Comparison of ENCODE assay signal across 15 mouse cellular contexts in the genomic region with DNA sequence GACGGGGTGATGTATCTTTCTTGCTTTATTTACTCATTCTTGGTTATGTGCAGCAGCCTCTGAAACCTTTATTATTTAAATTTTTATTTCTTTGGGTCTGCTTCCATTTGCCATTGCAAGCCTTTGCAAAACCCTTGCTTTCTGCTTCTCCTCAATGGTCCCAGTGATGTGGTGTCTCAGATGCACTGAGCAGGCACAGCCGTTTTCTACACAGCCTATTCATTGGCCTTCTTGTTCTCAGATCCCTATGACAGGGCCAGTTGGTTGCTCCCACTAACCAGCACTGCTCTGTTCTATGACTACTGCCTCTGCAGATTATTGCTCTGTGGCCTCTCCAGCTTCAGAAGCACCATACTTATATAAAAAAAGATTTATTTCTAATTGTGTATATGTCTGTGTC.
DNase-seq lines count a peak whose midpoint lies in the region; ATAC-seq and TF ChIP-seq lines count a peak whose summit lies in the region.
"Had no signal": no experiment of that assay in that cellular context is flagged by ENCODE, and none has a peak within 500 bp of the region (broad histone marks: within the 10 kb centered on the region; RNA-seq: fewer than 3 reads in every experiment).

No protein-coding gene starts in this region.

- H3K36me3 ChIP-seq in hindbrain, embryonic 12.5 days: no peaks in the 10 kb centered on the region
- H3K36me3 ChIP-seq in hindbrain, embryonic 10.5 days: no peaks in the 10 kb centered on the region
- H3K36me3 ChIP-seq in forebrain, embryonic 14.5 days (ENCODE audit: control insufficient read depth, insufficient read depth, low read length): no peaks in the 10 kb centered on the region
- H3K36me3 ChIP-seq in hindbrain, embryonic 16.5 days (ENCODE audit: control insufficient read depth, insufficient read depth, low read length): no peaks in the 10 kb centered on the region
- H3K36me3 ChIP-seq: embryonic facial prominence, embryonic 12.5 days; liver, embryonic 12.5 days had no signal

- no peaks in the 10 kb centered on the region for H3K27me3 ChIP-seq in hindbrain, embryonic 12.5 days
- H3K27me3 ChIP-seq in hindbrain, embryonic 10.5 days (ENCODE audit: insufficient read depth, poor library complexity, severe bottlenecking): no peaks in the 10 kb centered on the region
- H3K27me3 ChIP-seq in forebrain, embryonic 14.5 days (replicated peaks; ENCODE audit: control insufficient read depth, insufficient read depth, low read length): no peaks in the 10 kb centered on the region
- H3K27me3 ChIP-seq in hindbrain, embryonic 16.5 days (replicated peaks; ENCODE audit: control insufficient read depth, insufficient read depth, low read length): no peaks in the 10 kb centered on the region
- H3K27me3 ChIP-seq: embryonic facial prominence, embryonic 12.5 days; liver, embryonic 12.5 days; Patski had no signal

- 74% methylated on average over 2 of the region's 2 CpGs for WGBS in hindbrain, embryonic 12.5 days
- WGBS in hindbrain, embryonic 10.5 days: 81% methylated on average over 2 of the region's 2 CpGs
- 8% methylated on average over 2 of the region's 2 CpGs for WGBS in forebrain, embryonic 14.5 days
- 66% methylated on average over 2 of the region's 2 CpGs for WGBS in hindbrain, embryonic 16.5 days

- peak; percentile 53; the same call in 1 of the 2 replicates for ATAC-seq in hindbrain, embryonic 12.5 days (ENCODE audit: low FRiP score)
- peak; percentile 81 for ATAC-seq in forebrain, embryonic 14.5 days
- ATAC-seq in hindbrain, embryonic 16.5 days: 0 out of 2 replicates have a peak, but pooled peaks have one; percentile 52
- ATAC-seq: intestine, postnatal 0 days; liver, embryonic 12.5 days; liver, postnatal 0 days; midbrain, embryonic 16.5 days; Patski had no signal

- intact Hi-C loops in left cerebral cortex, postnatal 36 days (cut with DNase I): loop anchor here (2.0 to 10.0 kb wide), 4 partner anchors 277 to 542 kb away; partner anchors contain the start of gene Plppr1

- 0 out of 2 replicates have a peak overlapping the region, but pooled peaks have one; percentile 9 for H3K27ac ChIP-seq in hindbrain, embryonic 12.5 days
- H3K27ac ChIP-seq in hindbrain, embryonic 10.5 days: no peak overlapping the region
- H3K27ac ChIP-seq in forebrain, embryonic 14.5 days (ENCODE audit: low read depth, low read length): peak overlapping the region; percentile 29; the same call in 1 of the 2 replicates
- H3K27ac ChIP-seq in hindbrain, embryonic 16.5 days (ENCODE audit: low read depth, low read length): no peak overlapping the region
- H3K27ac ChIP-seq: embryonic facial prominence, embryonic 12.5 days; liver, embryonic 12.5 days had no signal

- no peak for TF ChIP-seq CTCF in brain, embryonic 14.5 days (IDR thresholded peaks at IDR 0.05; ENCODE audit: borderline replicate concordance, extremely low read depth, insufficient read depth, insufficient read length)

- DNase-seq in hindbrain, embryonic 10.5 days (ENCODE audit: low spot score): no peak
- peak; percentile 87 for DNase-seq in brain, embryonic 14.5 days (ENCODE audit: low read depth)
- DNase-seq in forebrain, embryonic 14.5 days (ENCODE audit: low spot score): peak; percentile 72
- no peak for DNase-seq in urinary bladder, postnatal 10 days (ENCODE audit: low spot score)
- no peak for DNase-seq in left cerebral cortex, postnatal 36 days (ENCODE audit: low spot score in 2 of 2)
- DNase-seq in spleen, postnatal 4 days (ENCODE audit: low spot score in 2 of 2): no peak

- H3K9ac ChIP-seq in hindbrain, embryonic 12.5 days: no peak overlapping the region
- no peak overlapping the region for H3K9ac ChIP-seq in forebrain, embryonic 14.5 days (ENCODE audit: low read length)
- H3K9ac ChIP-seq in hindbrain, embryonic 16.5 days (ENCODE audit: low read depth, low read length): no peak overlapping the region
- H3K9ac ChIP-seq: embryonic facial prominence, embryonic 12.5 days; liver, embryonic 12.5 days; liver, postnatal 0 days had no signal

- H3K9me3 ChIP-seq in hindbrain, embryonic 12.5 days (replicated peaks): no peaks in the 10 kb centered on the region
- no peaks in the 10 kb centered on the region for H3K9me3 ChIP-seq in hindbrain, embryonic 10.5 days
- no peaks in the 10 kb centered on the region for H3K9me3 ChIP-seq in forebrain, embryonic 14.5 days (replicated peaks; ENCODE audit: control insufficient read depth, low read length)
- no peaks in the 10 kb centered on the region for H3K9me3 ChIP-seq in hindbrain, embryonic 16.5 days (ENCODE audit: control insufficient read depth, low read length)
- H3K9me3 ChIP-seq: embryonic facial prominence, embryonic 12.5 days; liver, embryonic 12.5 days had no signal

- H3K4me2 ChIP-seq in hindbrain, embryonic 12.5 days (replicated peaks): no peak overlapping the region
- peak overlapping the region; percentile 27; the same call in 1 of the 2 replicates for H3K4me2 ChIP-seq in forebrain, embryonic 14.5 days (ENCODE audit: low read length)
- H3K4me2 ChIP-seq in hindbrain, embryonic 16.5 days (ENCODE audit: low read length): no peak overlapping the region
- H3K4me2 ChIP-seq: embryonic facial prominence, embryonic 12.5 days; liver, embryonic 12.5 days; midbrain, embryonic 11.5 days had no signal

- H3K4me1 ChIP-seq in hindbrain, embryonic 12.5 days: peaks cover 5% of the 10 kb centered on the region
- H3K4me1 ChIP-seq in hindbrain, embryonic 10.5 days (replicated peaks): 0 out of 2 replicates have a peak, but pooled peaks cover 7% of the 10 kb centered on the region
- H3K4me1 ChIP-seq in forebrain, embryonic 14.5 days (ENCODE audit: control insufficient read depth, insufficient read depth, low read length): peaks cover 15% of the 10 kb centered on the region; the same call in 1 of the 2 replicates
- no peaks in the 10 kb centered on the region; the same call in 1 of the 2 replicates for H3K4me1 ChIP-seq in hindbrain, embryonic 16.5 days (ENCODE audit: control insufficient read depth, insufficient read depth, low read depth, low read length)
- H3K4me1 ChIP-seq: embryonic facial prominence, embryonic 12.5 days; liver, embryonic 12.5 days had no signal

- TF ChIP-seq POLR2A in brain, embryonic 14.5 days (IDR thresholded peaks at IDR 0.05; ENCODE audit: borderline replicate concordance, extremely low read depth, insufficient read depth, insufficient read length, poor library complexity, severe bottlenecking): no peak

- H3K4me3 ChIP-seq in hindbrain, embryonic 12.5 days: no peak overlapping the region
- H3K4me3 ChIP-seq in hindbrain, embryonic 10.5 days: no peak overlapping the region
- H3K4me3 ChIP-seq in forebrain, embryonic 14.5 days (ENCODE audit: low read depth, low read length): no peak overlapping the region
- no peak overlapping the region for H3K4me3 ChIP-seq in hindbrain, embryonic 16.5 days (ENCODE audit: low read length)
- H3K4me3 ChIP-seq: embryonic facial prominence, embryonic 12.5 days; liver, embryonic 12.5 days had no signal

Comparison
In these comparisons a context has a peak if more than half of its experiments do, and no peak if none do; other contexts are left out.
1. H3K27ac ChIP-seq: peak in hindbrain, embryonic 12.5 days (single experiment) and forebrain, embryonic 14.5 days (single experiment); none in hindbrain, embryonic 10.5 days (single experiment) and hindbrain, embryonic 16.5 days (single experiment).
2. DNase-seq: peak in brain, embryonic 14.5 days (single experiment) and forebrain, embryonic 14.5 days (single experiment); none in hindbrain, embryonic 10.5 days (single experiment), urinary bladder, postnatal 10 days (single experiment), left cerebral cortex, postnatal 36 days (0 of 2) and spleen, postnatal 4 days (0 of 2).
3. Peak in every context shown above with its lines, with median percentiles within 50 percentile points of each other: ATAC-seq.